Mouse (Mus musculus): ENCODE data around the gene Gm3417. TPM values are rescaled to one million over a fixed set of nuclear protein-coding genes. Genes with fewer than 3 reads are reported as not detected.

The Gm3417 gene
- 3.5 and 6.1 TPM in 2 replicates for polyA plus RNA-seq (2012; ENCODE audit: low replicate concordance)

DNA sequence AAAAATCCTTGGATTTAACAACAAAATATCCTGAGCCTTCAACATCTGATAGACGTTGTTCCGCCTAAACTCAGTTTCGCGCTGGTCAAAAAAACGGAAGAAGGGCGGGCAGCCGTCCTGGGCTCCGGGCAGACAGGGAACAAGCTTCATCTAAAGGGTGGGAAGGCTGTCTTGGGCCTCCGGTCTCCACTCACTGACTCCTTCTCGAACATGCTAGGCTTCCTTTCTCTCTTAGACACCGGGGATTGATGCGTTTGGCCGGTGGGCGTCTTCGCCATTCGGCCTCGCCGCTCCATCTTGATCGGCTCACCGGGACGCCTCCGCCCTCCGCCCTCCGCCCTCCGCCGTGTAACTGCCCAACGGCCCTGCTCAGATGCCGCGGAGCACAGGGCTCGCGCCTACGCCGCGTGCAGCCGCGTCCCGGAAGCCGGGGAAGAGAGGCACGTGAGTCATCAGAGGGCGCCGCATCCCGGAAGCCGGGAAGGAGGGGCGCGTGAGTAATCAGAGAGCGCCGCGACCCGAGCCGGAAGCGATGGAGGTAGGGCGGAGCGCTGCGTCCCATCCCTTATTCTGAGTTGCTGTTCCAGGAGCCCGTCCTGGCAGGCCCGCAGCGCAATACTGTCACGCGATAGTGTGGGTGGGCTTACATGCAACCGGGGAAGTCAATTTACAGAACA, at the start of gene Gm3417, which contains the start of gene 9030025P20Rik:
Gene Gm3417 (minus strand): TSS at position 429 of the 677 bp plus-strand sequence.
Gene 9030025P20Rik (plus strand): TSS at position 107 of the 677 bp plus-strand sequence.

GRCm38 (mm10) chr17:15009706-15010413, 31.3 kb upstream of the Gm3417 start, which contains the start of gene Gm3435:
Gene Gm3435 (plus strand): TSS chr17:15010176.

DNA sequence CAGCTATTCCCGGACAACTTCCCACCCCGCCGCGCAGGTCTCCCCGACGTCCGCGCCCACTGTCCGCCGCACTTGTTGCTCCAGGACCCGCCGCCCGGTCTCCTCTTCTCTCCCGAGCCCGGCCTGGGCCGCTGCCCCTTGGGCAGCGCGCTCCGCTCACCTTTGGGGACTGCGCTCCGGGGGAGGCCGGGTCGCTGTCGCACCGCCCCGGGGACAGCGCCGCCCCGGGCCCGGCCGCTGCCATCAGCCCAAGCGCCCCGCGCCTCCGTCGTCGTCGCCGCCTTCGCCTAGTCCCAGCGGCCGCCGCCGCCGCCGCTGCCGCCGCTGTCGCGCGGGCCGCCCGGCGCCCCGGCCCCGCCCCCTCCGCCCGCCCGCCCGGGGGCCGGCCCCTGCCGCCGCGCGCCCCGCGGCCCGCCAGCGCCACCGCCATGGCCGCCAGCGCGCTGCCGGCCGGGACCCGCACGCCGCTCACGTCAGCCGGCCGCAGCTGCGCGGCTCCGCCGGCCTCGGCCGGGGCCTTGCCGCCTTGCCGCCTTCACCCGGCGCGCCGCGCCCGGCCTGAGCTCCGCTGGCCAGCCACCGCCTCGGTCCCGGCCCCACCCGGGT, 17.5 kb downstream of the Gm3417 start, which contains the start of gene Phf10:
Gene Phf10 (minus strand): TSS at position 323 of the 606 bp plus-strand sequence.

DNA sequence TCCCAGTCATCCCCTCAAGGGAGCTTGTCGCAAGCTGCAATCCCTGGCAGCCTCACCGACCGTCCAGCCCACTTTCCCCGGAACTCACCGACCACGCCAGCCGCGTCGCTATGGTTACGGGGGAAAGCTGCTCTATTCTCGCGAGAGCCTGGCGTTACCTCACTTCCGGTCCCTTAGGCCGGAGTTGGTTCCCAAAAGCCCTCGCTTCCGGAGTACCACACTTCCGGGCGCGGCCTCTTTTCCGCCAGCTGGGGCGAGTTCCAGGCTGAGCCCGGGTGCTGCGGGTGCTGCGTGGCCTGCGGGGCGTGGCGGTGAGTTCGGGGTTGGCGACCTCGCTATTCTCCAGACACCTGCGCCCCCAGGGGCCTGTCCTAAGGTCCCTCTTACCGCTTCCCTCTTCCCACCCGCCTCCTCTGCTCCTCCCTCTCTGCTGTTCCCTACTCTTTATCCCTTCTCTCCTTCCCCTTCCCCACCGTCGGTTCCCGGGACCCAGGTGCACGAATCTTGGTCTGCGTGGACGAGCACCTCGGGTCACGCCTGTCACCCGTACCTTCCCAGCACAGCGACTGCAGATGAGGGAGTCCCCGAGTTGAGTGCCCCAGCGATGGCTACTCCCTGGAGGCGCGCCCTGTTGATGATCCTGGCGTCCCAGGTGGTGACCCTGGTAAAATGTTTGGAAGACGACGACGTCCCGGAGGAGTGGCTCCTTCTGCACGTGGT, 35.4 kb downstream of the Gm3417 start, which contains the start of the genes Wdr27 and 1600012H06Rik:
Gene Wdr27 (minus strand): TSS at position 150 of the 720 bp plus-strand sequence.
Gene 1600012H06Rik (plus strand): TSS at position 176 of the 720 bp plus-strand sequence.

Other genes with a start within 250 kb of the Gm3417 start
- gene Wdr27, start 35.6 kb downstream of the Gm3417 start, polyA plus RNA-seq (2012; ENCODE audit: low replicate concordance) = 0.74 and 2.6 TPM in 2 replicates
- 4.5 and 6.3 TPM in 2 replicates for gene 1600012H06Rik, start 35.6 kb downstream of the Gm3417 start, polyA plus RNA-seq (2012; ENCODE audit: low replicate concordance)
- gene Phf10, start 17.5 kb downstream of the Gm3417 start, polyA plus RNA-seq (2012; ENCODE audit: low replicate concordance) = 18.7 and 23.8 TPM in 2 replicates
- gene 9030025P20Rik, start 322 bp downstream of the Gm3417 start, polyA plus RNA-seq (2012; ENCODE audit: low replicate concordance) = 6.5 and 6.6 TPM in 2 replicates
- 0.31 and 3.6 TPM in 2 replicates for gene Gm3435, start 31.4 kb upstream of the Gm3417 start, polyA plus RNA-seq (2012; ENCODE audit: low replicate concordance)
- 5.2 and 6.3 TPM in 2 replicates for gene Ermard, start 62.4 kb upstream of the Gm3417 start, polyA plus RNA-seq (2012; ENCODE audit: low replicate concordance)
- gene Tcte3, start 62.7 kb upstream of the Gm3417 start, polyA plus RNA-seq (2012; ENCODE audit: low replicate concordance) = 0.96 TPM in 1 of 2 replicates, not detected in the other
- gene Gm3448, start 62.7 kb upstream of the Gm3417 start, polyA plus RNA-seq (2012; ENCODE audit: low replicate concordance) = 2.2 and 2.4 TPM in 2 replicates

All from hematopoietic multipotent progenitor cell, adult 10-12 weeks (in vitro differentiated cells).